Mouse (Mus musculus): ENCODE measurements around the gene Gcm2.

DNA sequence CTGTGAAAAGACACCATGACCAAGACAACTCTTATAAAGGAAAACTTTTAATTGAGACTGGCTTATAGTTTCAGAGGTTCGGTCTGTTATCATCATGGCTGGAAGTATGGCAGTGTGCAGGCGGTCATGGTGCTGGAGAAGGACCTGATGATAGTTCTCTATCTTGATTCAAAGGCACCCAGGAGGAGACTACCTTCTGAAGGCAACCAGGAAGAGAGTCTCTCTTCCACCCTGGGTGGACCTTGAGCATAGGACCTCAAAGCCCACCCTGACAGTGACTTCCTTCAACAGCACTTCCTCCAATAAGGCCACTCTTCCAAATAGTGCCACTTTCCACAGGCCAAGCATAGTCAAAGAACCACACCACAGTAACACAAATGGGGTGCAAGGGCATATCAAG is 10.8 kb downstream of the Gcm2 start:
- TF ChIP-seq CTCF (IDR thresholded peaks at IDR 0.05; ENCODE audit: low read depth, low read length) (no peak), TAL1 (conservative IDR thresholded peaks at IDR 0.05; ENCODE audit: low read depth, low read length) (no peak), GATA1 (IDR thresholded peaks at IDR 0.05; ENCODE audit: borderline replicate concordance, low read length) (no peak)

Measured in G1E (cell line).